Mouse (Mus musculus): ENCODE results near the gene Napsa. TPM values are rescaled to one million over a fixed set of nuclear protein-coding genes. Genes with fewer than 3 reads are reported as not detected.

Napsa gene
- polyA plus RNA-seq, 1 experiment from 2014 or later = 1.1 TPM

DNA sequence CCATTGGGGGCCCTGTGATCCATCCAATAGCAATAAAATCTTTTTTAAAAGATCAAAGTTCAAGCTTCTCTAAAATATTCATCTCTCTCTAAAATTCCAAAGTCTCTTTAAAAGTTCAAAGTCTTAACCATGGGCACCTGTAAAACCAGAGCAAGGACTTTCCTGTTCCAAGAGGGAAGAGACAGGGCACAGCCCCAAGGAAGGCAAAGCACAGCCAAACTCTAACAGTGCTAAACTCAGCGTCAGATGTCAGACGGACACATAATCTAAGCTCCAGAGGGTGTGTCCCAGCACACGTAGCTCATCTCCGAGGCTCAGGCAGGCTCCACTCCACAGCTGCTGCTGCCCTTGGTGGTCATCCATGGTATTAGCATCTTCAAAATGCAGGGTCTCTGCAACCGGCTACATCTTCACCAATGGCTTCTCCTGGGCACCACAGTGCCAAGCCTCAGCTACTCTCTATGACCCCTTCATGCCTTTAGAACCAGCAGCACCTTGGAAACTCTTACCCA is 4.2 kb downstream of the Napsa start:
- DNase-seq = no peak
- no peak overlapping the region for H3K27ac ChIP-seq (replicated peaks; ENCODE audit: low read depth, low read length)
- H3K9me3 ChIP-seq (ENCODE audit: control insufficient read depth, low read length) = no peaks in the 10 kb centered on the region
- H3K4me1 ChIP-seq (ENCODE audit: control insufficient read depth, insufficient read depth, low read length) = no peaks in the 10 kb centered on the region
- H3K27me3 ChIP-seq (ENCODE audit: control insufficient read depth, insufficient read depth, low read length) = no peaks in the 10 kb centered on the region
- H3K9ac ChIP-seq (replicated peaks; ENCODE audit: low read length) = no peak overlapping the region
- ATAC-seq (ENCODE audit: low FRiP score, low TSS enrichment) = no peak
- H3K4me3 ChIP-seq (replicated peaks; ENCODE audit: low read depth, low read length) = no peak overlapping the region
- no peaks in the 10 kb centered on the region for H3K36me3 ChIP-seq (ENCODE audit: control insufficient read depth, insufficient read depth, low read length)
- 46% methylated on average over 5 of the region's 5 CpGs for WGBS
- H3K4me2 ChIP-seq (ENCODE audit: low read length) = no peak overlapping the region

GRCm38 (mm10) chr7:44581637-44582036 is 9.5 kb downstream of the Napsa start:
- ATAC-seq (ENCODE audit: low FRiP score, low TSS enrichment) (no peak), DNase-seq (no peak)
- no peak overlapping the region for H3K27ac ChIP-seq (replicated peaks; ENCODE audit: low read depth, low read length)
- no peak overlapping the region for H3K4me2 ChIP-seq (ENCODE audit: low read length)
- H3K36me3 ChIP-seq (ENCODE audit: control insufficient read depth, insufficient read depth, low read length) = no peaks in the 10 kb centered on the region
- no peaks in the 10 kb centered on the region for H3K9me3 ChIP-seq (ENCODE audit: control insufficient read depth, low read length)
- H3K4me3 ChIP-seq (replicated peaks; ENCODE audit: low read depth, low read length) = no peak overlapping the region
- H3K9ac ChIP-seq (replicated peaks; ENCODE audit: low read length) = no peak overlapping the region
- 80% methylated on average over 6 of the region's 6 CpGs for WGBS
- H3K4me1 ChIP-seq (ENCODE audit: control insufficient read depth, insufficient read depth, low read length) = no peaks in the 10 kb centered on the region
- H3K27me3 ChIP-seq (ENCODE audit: control insufficient read depth, insufficient read depth, low read length) = no peaks in the 10 kb centered on the region

- Histone ChIP-seq H3K4me3 (replicated peaks; ENCODE audit: low read depth, low read length) (no peak overlapping the region), H3K9ac (replicated peaks; ENCODE audit: low read length) (no peak overlapping the region), H3K9me3 (ENCODE audit: control insufficient read depth, low read length) (no peaks in the 10 kb centered on the region), H3K36me3 (ENCODE audit: control insufficient read depth, insufficient read depth, low read length) (no peaks in the 10 kb centered on the region), H3K27ac (replicated peaks; ENCODE audit: low read depth, low read length) (no peak overlapping the region), H3K27me3 (ENCODE audit: control insufficient read depth, insufficient read depth, low read length) (peaks cover under 1% of the 10 kb centered on the region; the same call in 1 of the 2 replicates), H3K4me1 (ENCODE audit: control insufficient read depth, insufficient read depth, low read length) (peaks cover 6% of the 10 kb centered on the region; the same call in 1 of the 2 replicates), H3K4me2 (ENCODE audit: low read length) (no peak overlapping the region)
- no peak for DNase-seq
- ATAC-seq (ENCODE audit: low FRiP score, low TSS enrichment) = no peak
- WGBS = 87% methylated on average over 5 of the region's 5 CpGs
Observed at GRCm38 (mm10) chr7:44582709-44583108, 10.5 kb downstream of the Napsa start.

DNA sequence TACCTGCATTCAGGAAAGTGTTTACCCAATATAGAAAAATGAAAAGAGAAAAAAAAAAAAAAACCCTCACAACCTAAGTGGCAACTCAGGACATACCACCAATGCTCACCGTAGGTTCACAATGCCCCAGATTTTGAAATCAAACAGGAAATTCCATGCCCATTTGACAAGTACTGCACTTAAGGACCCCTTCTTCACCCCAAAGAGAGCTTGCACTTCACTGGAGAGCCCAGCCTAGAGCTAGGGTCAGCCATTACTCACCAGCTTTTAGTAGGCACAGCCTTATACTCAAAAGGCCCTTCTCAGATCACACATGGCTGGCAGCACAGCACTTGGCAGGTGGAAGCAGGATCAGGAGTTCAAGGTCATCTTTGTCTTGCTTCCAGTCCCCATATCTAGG is 11.0 kb downstream of the Napsa start:
- WGBS = 91% methylated on average over 1 of the region's 1 CpGs
- no peak overlapping the region for H3K9ac ChIP-seq (replicated peaks; ENCODE audit: low read length)
- DNase-seq = no peak

DNA sequence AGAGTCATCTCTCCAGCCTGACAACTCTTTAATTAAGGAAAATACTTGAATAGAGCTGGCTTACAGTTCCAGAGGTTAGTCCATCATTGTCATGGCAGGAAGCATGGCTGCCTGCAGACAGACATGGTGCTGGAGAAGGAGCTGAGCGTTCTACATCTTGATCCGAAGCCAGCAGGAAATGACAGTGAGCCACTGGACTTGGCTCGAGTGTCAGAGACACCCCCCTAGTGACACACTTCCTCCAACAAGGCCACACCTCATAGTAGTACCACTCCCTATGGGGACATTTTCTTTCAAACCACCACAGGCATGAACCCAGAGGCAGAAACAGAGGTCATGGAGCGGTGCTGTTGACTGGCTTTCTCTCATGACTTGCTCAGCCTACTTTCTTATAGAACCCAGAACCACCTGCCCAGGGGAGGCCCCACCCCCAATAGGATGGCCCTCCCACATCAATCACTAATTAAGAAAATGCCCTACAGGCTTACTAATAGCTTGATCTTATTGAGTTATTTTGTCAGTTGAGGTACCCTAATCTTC is 12.2 kb downstream of the Napsa start:
- H3K4me2 ChIP-seq (ENCODE audit: low read length) = no peak overlapping the region
- no peak overlapping the region for H3K9ac ChIP-seq (replicated peaks; ENCODE audit: low read length)
- no peak overlapping the region for H3K4me3 ChIP-seq (replicated peaks; ENCODE audit: low read depth, low read length)
- H3K27ac ChIP-seq (replicated peaks; ENCODE audit: low read depth, low read length) = no peak overlapping the region
- ATAC-seq (ENCODE audit: low FRiP score, low TSS enrichment) (no peak), DNase-seq (no peak)
- H3K27me3 ChIP-seq (ENCODE audit: control insufficient read depth, insufficient read depth, low read length) = peaks cover 2% of the 10 kb centered on the region; the same call in 1 of the 2 replicates
- H3K36me3 ChIP-seq (ENCODE audit: control insufficient read depth, insufficient read depth, low read length) = no peaks in the 10 kb centered on the region
- WGBS = 83% methylated on average over 4 of the region's 4 CpGs
- no peaks in the 10 kb centered on the region for H3K9me3 ChIP-seq (ENCODE audit: control insufficient read depth, low read length)
- peaks cover 18% of the 10 kb centered on the region; the same call in 1 of the 2 replicates for H3K4me1 ChIP-seq (ENCODE audit: control insufficient read depth, insufficient read depth, low read length)

More for the DNA sequence above, 11.0 kb downstream of the Napsa start:
- Histone ChIP-seq H3K4me1 (ENCODE audit: control insufficient read depth, insufficient read depth, low read length) (peaks cover 11% of the 10 kb centered on the region; the same call in 1 of the 2 replicates), H3K36me3 (ENCODE audit: control insufficient read depth, insufficient read depth, low read length) (no peaks in the 10 kb centered on the region), H3K27ac (replicated peaks; ENCODE audit: low read depth, low read length) (no peak overlapping the region), H3K4me3 (replicated peaks; ENCODE audit: low read depth, low read length) (no peak overlapping the region), H3K4me2 (ENCODE audit: low read length) (no peak overlapping the region), H3K9me3 (ENCODE audit: control insufficient read depth, low read length) (no peaks in the 10 kb centered on the region), H3K27me3 (ENCODE audit: control insufficient read depth, insufficient read depth, low read length) (peaks cover 2% of the 10 kb centered on the region; the same call in 1 of the 2 replicates)
- no peak for ATAC-seq (ENCODE audit: low FRiP score, low TSS enrichment)

GRCm38 (mm10) chr7:44584921-44585320 is 12.7 kb downstream of the Napsa start:
- Histone ChIP-seq H3K27me3 (ENCODE audit: control insufficient read depth, insufficient read depth, low read length) (peaks cover 2% of the 10 kb centered on the region; the same call in 1 of the 2 replicates), H3K36me3 (ENCODE audit: control insufficient read depth, insufficient read depth, low read length) (no peaks in the 10 kb centered on the region), H3K4me2 (ENCODE audit: low read length) (no peak overlapping the region), H3K9me3 (ENCODE audit: control insufficient read depth, low read length) (no peaks in the 10 kb centered on the region), H3K27ac (replicated peaks; ENCODE audit: low read depth, low read length) (no peak overlapping the region), H3K4me1 (ENCODE audit: control insufficient read depth, insufficient read depth, low read length) (peaks cover 24% of the 10 kb centered on the region), H3K4me3 (replicated peaks; ENCODE audit: low read depth, low read length) (no peak overlapping the region), H3K9ac (replicated peaks; ENCODE audit: low read length) (no peak overlapping the region)
- DNase-seq (no peak), ATAC-seq (ENCODE audit: low FRiP score, low TSS enrichment) (no peak)
- WGBS = 92% methylated on average over 6 of the region's 6 CpGs

- no peak overlapping the region for H3K9ac ChIP-seq (replicated peaks; ENCODE audit: low read length)
- H3K9me3 ChIP-seq (ENCODE audit: control insufficient read depth, low read length) = no peaks in the 10 kb centered on the region
- H3K36me3 ChIP-seq (ENCODE audit: control insufficient read depth, insufficient read depth, low read length) = no peaks in the 10 kb centered on the region
- ATAC-seq (ENCODE audit: low FRiP score, low TSS enrichment) = no peak
- H3K27ac ChIP-seq (replicated peaks; ENCODE audit: low read depth, low read length) = no peak overlapping the region
- no peak for DNase-seq
- no peak overlapping the region for H3K4me3 ChIP-seq (replicated peaks; ENCODE audit: low read depth, low read length)
- peaks cover 25% of the 10 kb centered on the region for H3K4me1 ChIP-seq (ENCODE audit: control insufficient read depth, insufficient read depth, low read length)
- WGBS = 96% methylated on average over 6 of the region's 6 CpGs
- H3K4me2 ChIP-seq (ENCODE audit: low read length) = no peak overlapping the region
- peaks cover 2% of the 10 kb centered on the region; the same call in 1 of the 2 replicates for H3K27me3 ChIP-seq (ENCODE audit: control insufficient read depth, insufficient read depth, low read length)
Observed at GRCm38 (mm10) chr7:44585606-44586005, 13.4 kb downstream of the Napsa start.

- Histone ChIP-seq H3K9ac (replicated peaks; ENCODE audit: low read length) (peak overlapping the region; percentile 57), H3K4me1 (ENCODE audit: control insufficient read depth, insufficient read depth, low read length) (peaks cover 28% of the 10 kb centered on the region), H3K27me3 (ENCODE audit: control insufficient read depth, insufficient read depth, low read length) (peaks cover 3% of the 10 kb centered on the region; the same call in 1 of the 2 replicates), H3K9me3 (ENCODE audit: control insufficient read depth, low read length) (no peaks in the 10 kb centered on the region), H3K4me2 (ENCODE audit: low read length) (peak overlapping the region; percentile 96), H3K4me3 (replicated peaks; ENCODE audit: low read depth, low read length) (peak overlapping the region; percentile 42), H3K27ac (replicated peaks; ENCODE audit: low read depth, low read length) (peak overlapping the region; percentile 65), H3K36me3 (ENCODE audit: control insufficient read depth, insufficient read depth, low read length) (no peaks in the 10 kb centered on the region)
- ATAC-seq (ENCODE audit: low FRiP score, low TSS enrichment) = no peak
- WGBS = 6% methylated on average over 19 of the region's 19 CpGs
- DNase-seq = peak; percentile 88
Observed at GRCm38 (mm10) chr7:44586518-44586917, 14.3 kb downstream of the Napsa start.

- peak overlapping the region; percentile 96 for H3K4me2 ChIP-seq (ENCODE audit: low read length)
- peak overlapping the region; percentile 42 for H3K4me3 ChIP-seq (replicated peaks; ENCODE audit: low read depth, low read length)
- DNase-seq (peak; percentile 93), ATAC-seq (ENCODE audit: low FRiP score, low TSS enrichment) (peak; percentile 35; the same call in 1 of the 2 replicates)
- under 1% methylated on average over 18 of the region's 18 CpGs for WGBS
- no peaks in the 10 kb centered on the region for H3K9me3 ChIP-seq (ENCODE audit: control insufficient read depth, low read length)
- H3K27me3 ChIP-seq (ENCODE audit: control insufficient read depth, insufficient read depth, low read length) = peaks cover 7% of the 10 kb centered on the region; the same call in 1 of the 2 replicates
- no peaks in the 10 kb centered on the region for H3K36me3 ChIP-seq (ENCODE audit: control insufficient read depth, insufficient read depth, low read length)
- H3K4me1 ChIP-seq (ENCODE audit: control insufficient read depth, insufficient read depth, low read length) = peaks cover 32% of the 10 kb centered on the region
- no peak overlapping the region for H3K27ac ChIP-seq (replicated peaks; ENCODE audit: low read depth, low read length)
- peak overlapping the region; percentile 57 for H3K9ac ChIP-seq (replicated peaks; ENCODE audit: low read length)
Observed at GRCm38 (mm10) chr7:44586930-44587329, 14.8 kb downstream of the Napsa start.

Data from midbrain, embryonic 14.5 days (tissue).